Mouse (Mus musculus): ENCODE results near the gene Szt2.

- TF ChIP-seq CTCF (IDR thresholded peaks at IDR 0.05; ENCODE audit: low read depth, low read length) (no peak), TAL1 (conservative IDR thresholded peaks at IDR 0.05; ENCODE audit: low read depth, low read length) (no peak), GATA1 (IDR thresholded peaks at IDR 0.05; ENCODE audit: borderline replicate concordance, low read length) (no peak), POLR2AphosphoS5 (IDR thresholded peaks at IDR 0.05; ENCODE audit: insufficient replicate concordance, low read depth, low read length) (no peak)
These were observed 45.1 kb downstream of the Szt2 start for GRCm38 (mm10) chr4:118363985-118364384.

Data from G1E (cell line).